Mouse (Mus musculus): Measurements from ENCODE around the gene Ros1.

GRCm38 (mm10) chr10:52022413-52023212 is 172.4 kb downstream of the Ros1 start, which contains the start of gene Vgll2:
- TF ChIP-seq CTCF (IDR thresholded peaks at IDR 0.05; ENCODE audit: control insufficient read depth, insufficient read depth, insufficient read length), result no peak
- TF ChIP-seq CEBPB (IDR thresholded peaks at IDR 0.05; ENCODE audit: low read depth), result no peak
- TF ChIP-seq USF1 (IDR thresholded peaks at IDR 0.05; ENCODE audit: low read depth), result no peak
- TF ChIP-seq MAX (IDR thresholded peaks at IDR 0.05), result no peak
- no peak for TF ChIP-seq MYOG (IDR thresholded peaks at IDR 0.05; ENCODE audit: control insufficient read depth, extremely low read depth, insufficient read length)
- TF ChIP-seq MYOD1 (IDR thresholded peaks at IDR 0.05; ENCODE audit: control insufficient read depth, insufficient read length, low read depth), result no peak
- no peak for TF ChIP-seq FOSL1 (IDR thresholded peaks at IDR 0.05; ENCODE audit: insufficient read depth, low read length, poor library complexity, severe bottlenecking)
